Mouse (Mus musculus) heart, adult 2 months (tissue): ENCODE data around the gene Ceacam9. TPM values are rescaled to one million over a fixed set of nuclear protein-coding genes. Genes with fewer than 3 reads are reported as not detected.
"Not testable (repeated sequence)": the region's sequence is repeated elsewhere in the genome, so short reads cannot be mapped to it uniquely, and the experiment has no call there.

Experiments
- DNase-seq, 2 experiments: peaks; one replicate each; pipeline ENCODE4 v3.0.0; 2021
- H3K27ac ChIP-seq: fragments of 200-600 bp; 2 replicates; pipeline ENCODE4 v1.8.1; 2022
- H3K27me3 ChIP-seq: fragments of 200-500 bp; 2 replicates; pipeline ENCODE4 v1.6.1; 2012; ENCODE audit warnings: mild to moderate bottlenecking, low read length, inconsistent platforms, mixed read lengths; ENCODE audit not compliant: control insufficient read depth, insufficient read depth
- H3K36me3 ChIP-seq: fragments of 200-500 bp; 2 replicates; pipeline ENCODE4 v1.6.1; 2012; ENCODE audit warnings: low read length, inconsistent platforms; ENCODE audit not compliant: control insufficient read depth, insufficient read depth
- H3K4me1 ChIP-seq: fragments of 200-500 bp; 2 replicates; pipeline ENCODE4 v1.6.1; 2011; ENCODE audit warnings: low read length; ENCODE audit not compliant: control insufficient read depth, insufficient read depth
- H3K4me3 ChIP-seq: fragments of 200-600 bp; 2 replicates; pipeline ENCODE4 v1.8.1; 2022
- H3K79me2 ChIP-seq: fragments of 200-500 bp; replicated peaks from 2 replicates; pipeline ENCODE4 v1.6.1; 2012; ENCODE audit warnings: mild to moderate bottlenecking, inconsistent platforms, low read length, moderate library complexity, mixed read lengths; ENCODE audit not compliant: control insufficient read depth, insufficient read depth
- H3K9ac ChIP-seq: fragments of 200-500 bp; 2 replicates; pipeline ENCODE4 v1.6.1; 2012; ENCODE audit warnings: low read depth, mild to moderate bottlenecking, control low read depth, inconsistent platforms, low read length, mixed read lengths
- CTCF ChIP-seq: fragments of 200-600 bp; IDR thresholded peaks from 2 replicates; pipeline ENCODE4 v1.8.1; 2022; ENCODE audit warnings: antibody characterized with exemption, mild to moderate bottlenecking, moderate library complexity
- EP300 ChIP-seq: fragments of 200-500 bp; IDR thresholded peaks from 2 replicates; pipeline ENCODE4 v1.6.1; 2011; ENCODE audit warnings: low read depth, low read length, control low read depth; ENCODE audit not compliant: insufficient read depth
- POLR2A ChIP-seq: fragments of 200-500 bp; IDR thresholded peaks from 2 replicates; pipeline ENCODE4 v1.6.1; 2011; ENCODE audit warnings: mild to moderate bottlenecking, low read depth, low read length, control low read depth; ENCODE audit not compliant: insufficient read depth
- WGBS: fragments of 180-500 bp; shearing (Covaris S2); methylation state at CpG from one replicate; pipeline ENCODE4 v1.1.7; 2018; 5-methylcytosine and 5-hydroxymethylcytosine counted together
- intact Hi-C: fragments of 180-260 bp; cut with DNase I; formaldehyde crosslinking; loops from one replicate; pipeline ENCODE4 v1.15.1; 2025
- polyA plus RNA-seq: library from polyadenylated mRNA; depleted of rRNA; stranded (reverse); fragments of >200 nt; gene quantifications from 2 replicates; pipeline ENCODE4 v1.2.3, GENCODE M21; 2012
- total RNA-seq, 2 experiments: library from RNA; stranded (reverse); gene quantifications; 2 replicates each; pipeline ENCODE4 v1.2.3; 2021

The Ceacam9 gene
- total and polyA plus RNA-seq, 3 experiments: not detected

- Histone ChIP-seq H3K36me3 (no peaks in the 10 kb centered on the region), H3K27me3 (no peaks in the 10 kb centered on the region), H3K27ac (no peak overlapping the region), H3K9ac (no peak overlapping the region), H3K4me3 (no peak overlapping the region), H3K79me2 (no peaks in the 10 kb centered on the region), H3K4me1 (peaks cover 3% of the 10 kb centered on the region)
- WGBS: 78% methylated on average over 13 of the region's 13 CpGs
- intact Hi-C loops: no loop called here
- DNase-seq: no peak
- TF ChIP-seq CTCF: peak; percentile 15; the same call in 1 of the 2 replicates
- no peak for TF ChIP-seq POLR2A
These were observed 8.9 kb upstream of the Ceacam9 start for GRCm38 (mm10) chr7:16712633-16713415.

GRCm38 (mm10) chr7:16716456-16717152 lies 5.1 kb upstream of the Ceacam9 start:
- H3K79me2 ChIP-seq, H3K36me3 ChIP-seq, intact Hi-C loops, H3K9ac ChIP-seq, H3K27ac ChIP-seq, H3K4me3 ChIP-seq, H3K27me3 ChIP-seq, DNase-seq, H3K4me1 ChIP-seq: not testable (repeated sequence)
- 37% methylated on average over 8 of the region's 8 CpGs for WGBS

- H3K4me3 ChIP-seq, H3K4me1 ChIP-seq, H3K36me3 ChIP-seq, DNase-seq, H3K27ac ChIP-seq, H3K27me3 ChIP-seq, H3K79me2 ChIP-seq, H3K9ac ChIP-seq: not testable (repeated sequence)
- WGBS: 56% methylated on average over 3 of the region's 3 CpGs
- intact Hi-C loops: loop anchor here (5.0 kb wide), 1 partner anchor 225 kb away; no protein-coding TSS in a partner anchor
These were observed 761 bp downstream of the Ceacam9 start for GRCm38 (mm10) chr7:16722490-16722889.

- TF ChIP-seq POLR2A (no peak), CTCF (peak; percentile 87), EP300 (peak; percentile 32; the same call in 1 of the 2 replicates)
- Histone ChIP-seq H3K27ac (peak overlapping the region; percentile 46), H3K4me3 (peak overlapping the region; percentile 30; the same call in 1 of the 2 replicates), H3K36me3 (no peaks in the 10 kb centered on the region), H3K9ac (peak overlapping the region; percentile 61), H3K79me2 (no peaks in the 10 kb centered on the region), H3K4me1 (peaks cover 10% of the 10 kb centered on the region), H3K27me3 (no peaks in the 10 kb centered on the region)
- 9% methylated on average over 14 of the region's 14 CpGs for WGBS
- intact Hi-C loops: loop anchor here (1.0 to 2.0 kb wide), 2 partner anchors 28 to 98 kb away; no protein-coding TSS in a partner anchor
- DNase-seq: peak; percentile 77 to 81
These were observed 7.0 kb downstream of the Ceacam9 start for GRCm38 (mm10) chr7:16728596-16729348.

GRCm38 (mm10) chr7:16729563-16729962 lies 7.8 kb downstream of the Ceacam9 start:
- not testable (repeated sequence) for H3K27ac ChIP-seq, H3K79me2 ChIP-seq, DNase-seq, H3K4me3 ChIP-seq, H3K27me3 ChIP-seq, H3K9ac ChIP-seq, H3K36me3 ChIP-seq, H3K4me1 ChIP-seq
- intact Hi-C loops: loop anchor here (2.0 kb wide), 1 partner anchor 29 kb away; no protein-coding TSS in a partner anchor
- 9% methylated on average over 7 of the region's 7 CpGs for WGBS

GRCm38 (mm10) chr7:16730791-16731190 lies 9.1 kb downstream of the Ceacam9 start:
- WGBS: 97% methylated on average over 6 of the region's 6 CpGs

More at GRCm38 (mm10) chr7:16730791-16731190, 9.1 kb downstream of the Ceacam9 start:
- no peak overlapping the region for H3K4me3 ChIP-seq
- H3K4me1 ChIP-seq: peaks cover 10% of the 10 kb centered on the region
- H3K9ac ChIP-seq: no peak overlapping the region
- intact Hi-C loops: loop anchor here (10.0 kb wide), 2 partner anchors 346 to 416 kb away; partner anchors contain the start of gene Sae1
- H3K27ac ChIP-seq: no peak overlapping the region
- no peaks in the 10 kb centered on the region for H3K79me2 ChIP-seq
- H3K27me3 ChIP-seq: no peaks in the 10 kb centered on the region
- DNase-seq: no peak
- H3K36me3 ChIP-seq: no peaks in the 10 kb centered on the region
- no peak for TF ChIP-seq POLR2A
- TF ChIP-seq CTCF: no peak
- TF ChIP-seq EP300: no peak
